Mouse (Mus musculus): ENCODE data around the gene Mrps23. TPM values are rescaled to one million over a fixed set of nuclear protein-coding genes. Genes with fewer than 3 reads are reported as not detected.
A peak's percentile ranks its signal among the peaks of the same experiment; 100 is the strongest.

The Mrps23 gene
- total and polyA plus RNA-seq, 2 experiments from 2014 or later, result 156 to 240 TPM

DNA sequence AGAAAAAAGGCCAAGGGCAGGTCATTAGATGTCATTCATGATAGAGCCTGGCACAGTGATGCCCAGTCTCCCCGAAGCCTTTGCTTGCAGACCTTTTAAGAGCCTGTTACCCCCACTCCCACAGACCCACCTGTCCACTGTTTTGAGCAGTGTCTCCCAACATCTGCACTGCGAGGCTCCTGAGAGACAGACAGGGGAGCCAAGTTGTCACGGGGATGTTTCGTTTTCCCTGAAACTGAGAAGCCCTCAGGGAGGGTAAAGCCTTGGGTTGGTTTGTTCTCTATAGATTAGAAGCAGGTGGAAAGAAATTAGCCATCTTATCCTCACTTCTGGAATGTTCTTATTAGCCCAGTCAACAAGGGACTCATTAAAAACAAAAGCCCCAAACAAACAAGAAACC is 30.6 kb downstream of the Mrps23 start:
- Histone ChIP-seq H3K4me3 (ENCODE audit: low read depth, low read length) (no peak overlapping the region), H3K36me3 (replicated peaks; ENCODE audit: control insufficient read depth, insufficient read depth, low read length) (no peaks in the 10 kb centered on the region)
- 60% methylated on average over 4 of the region's 4 CpGs for WGBS

DNA sequence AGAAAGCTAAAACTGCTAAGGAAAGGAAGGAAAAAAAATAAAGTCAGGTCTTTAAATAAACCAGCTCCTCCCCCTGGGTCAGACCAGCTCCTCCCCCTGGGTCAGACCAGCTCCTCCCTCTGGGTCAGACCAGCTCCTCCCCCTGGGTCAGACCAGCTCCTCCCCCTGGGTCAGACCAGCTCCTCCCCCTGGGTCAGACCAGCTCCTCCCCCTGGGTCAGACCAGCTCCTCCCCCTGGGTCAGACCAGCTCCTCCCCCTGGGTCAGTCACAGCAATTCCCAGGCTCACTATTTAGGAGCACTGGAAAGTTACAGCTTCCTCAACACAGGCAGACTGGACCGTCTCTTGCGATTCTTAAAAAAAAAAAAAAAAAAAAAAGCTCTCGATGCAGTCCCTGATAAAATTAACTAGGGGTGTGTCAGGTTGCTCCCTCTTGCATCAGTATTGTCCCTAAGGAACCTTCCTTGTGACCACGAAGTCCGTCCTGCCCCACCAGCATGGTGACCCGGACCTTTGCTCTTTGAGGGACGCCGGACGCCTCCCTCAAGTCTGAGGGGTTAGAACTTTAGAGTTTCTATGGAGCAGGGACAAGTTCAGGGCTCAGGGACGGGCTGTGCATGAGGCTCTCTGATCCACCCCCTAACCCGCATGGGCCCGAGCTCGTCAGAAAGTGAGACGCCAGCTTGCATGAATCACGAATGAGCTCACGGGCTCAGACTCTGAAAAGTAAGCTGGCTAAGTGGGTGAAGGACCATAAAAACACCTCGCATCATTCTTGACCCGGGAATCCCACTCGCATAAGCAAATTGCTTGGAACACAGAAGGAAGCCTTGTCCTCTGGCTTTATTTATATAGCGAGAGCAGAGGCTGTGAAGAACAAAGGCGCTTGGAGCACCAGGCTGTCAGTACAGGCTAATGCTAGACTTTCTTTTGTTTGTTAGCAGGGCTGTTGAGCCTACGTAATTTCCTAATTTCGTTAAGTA is 31.3 kb downstream of the Mrps23 start:
- DNase-seq (ENCODE audit: low spot score), result no peak
- Histone ChIP-seq H3K9me3 (replicated peaks; ENCODE audit: control insufficient read depth, low read length) (no peaks in the 10 kb centered on the region), H3K27me3 (ENCODE audit: control insufficient read depth, insufficient read depth, low read length) (no peaks in the 10 kb centered on the region), H3K4me2 (ENCODE audit: low read depth, low read length) (peak overlapping the region; percentile 38), H3K27ac (ENCODE audit: low read depth) (peak overlapping the region; percentile 43), H3K9ac (replicated peaks; ENCODE audit: low read depth, low read length) (no peak overlapping the region), H3K36me3 (replicated peaks; ENCODE audit: control insufficient read depth, insufficient read depth, low read length) (no peaks in the 10 kb centered on the region), H3K4me3 (ENCODE audit: low read depth, low read length) (no peak overlapping the region), H3K4me1 (ENCODE audit: control insufficient read depth, insufficient read depth) (0 out of 2 replicates have a peak, but pooled peaks cover 10% of the 10 kb centered on the region)
- WGBS, result 24% methylated on average over 23 of the region's 23 CpGs
- peak; percentile 63 for ATAC-seq (ENCODE audit: insufficient read depth, low read depth)
- TF ChIP-seq EP300 (IDR thresholded peaks at IDR 0.05; ENCODE audit: low read depth) (no peak), CTCF (IDR thresholded peaks at IDR 0.05; ENCODE audit: low read depth) (no peak)

More for the DNA sequence above, 30.6 kb downstream of the Mrps23 start:
- H3K27me3 ChIP-seq (ENCODE audit: control insufficient read depth, insufficient read depth, low read length), result no peaks in the 10 kb centered on the region
- no peak for ATAC-seq (ENCODE audit: insufficient read depth, low read depth)
- peak overlapping the region; percentile 52; the same call in 1 of the 2 replicates for H3K27ac ChIP-seq (ENCODE audit: low read depth)
- H3K4me2 ChIP-seq (ENCODE audit: low read depth, low read length), result no peak overlapping the region
- no peak for DNase-seq (ENCODE audit: low spot score)
- TF ChIP-seq CTCF (IDR thresholded peaks at IDR 0.05; ENCODE audit: low read depth) (no peak), EP300 (IDR thresholded peaks at IDR 0.05; ENCODE audit: low read depth) (no peak)
- no peak overlapping the region for H3K9ac ChIP-seq (replicated peaks; ENCODE audit: low read depth, low read length)
- 0 out of 2 replicates have a peak, but pooled peaks cover 10% of the 10 kb centered on the region for H3K4me1 ChIP-seq (ENCODE audit: control insufficient read depth, insufficient read depth)
- no peaks in the 10 kb centered on the region for H3K9me3 ChIP-seq (replicated peaks; ENCODE audit: control insufficient read depth, low read length)

DNA sequence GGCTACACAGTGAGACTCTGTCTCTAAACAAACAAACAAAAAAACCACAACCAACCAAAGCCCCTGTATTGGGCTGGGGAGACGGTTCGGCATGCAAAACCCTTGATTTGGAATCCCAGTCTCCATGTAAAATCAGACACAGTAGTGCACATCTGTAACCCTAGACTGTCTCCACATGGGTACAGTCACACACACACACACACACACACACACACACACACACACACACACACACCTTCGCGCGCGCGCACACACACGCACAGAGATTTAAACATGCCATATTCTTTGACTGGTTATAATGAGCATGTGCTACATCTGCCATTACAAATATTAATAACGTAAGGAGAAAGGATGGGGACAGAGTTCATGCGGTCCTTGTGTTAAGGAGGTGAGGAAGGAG is 36.1 kb downstream of the Mrps23 start:
- Histone ChIP-seq H3K9ac (replicated peaks; ENCODE audit: low read depth, low read length) (no peak overlapping the region), H3K27me3 (ENCODE audit: control insufficient read depth, insufficient read depth, low read length) (no peaks in the 10 kb centered on the region), H3K4me2 (ENCODE audit: low read depth, low read length) (no peak overlapping the region), H3K36me3 (replicated peaks; ENCODE audit: control insufficient read depth, insufficient read depth, low read length) (no peaks in the 10 kb centered on the region), H3K9me3 (replicated peaks; ENCODE audit: control insufficient read depth, low read length) (no peaks in the 10 kb centered on the region), H3K27ac (ENCODE audit: low read depth) (no peak overlapping the region), H3K4me1 (ENCODE audit: control insufficient read depth, insufficient read depth) (0 out of 2 replicates have a peak, but pooled peaks cover 7% of the 10 kb centered on the region), H3K4me3 (ENCODE audit: low read depth, low read length) (no peak overlapping the region)
- no peak for DNase-seq (ENCODE audit: low spot score)
- 95% methylated on average over 10 of the region's 10 CpGs for WGBS
- no peak for ATAC-seq (ENCODE audit: insufficient read depth, low read depth)
- TF ChIP-seq CTCF (IDR thresholded peaks at IDR 0.05; ENCODE audit: low read depth) (no peak), EP300 (IDR thresholded peaks at IDR 0.05; ENCODE audit: low read depth) (no peak)

DNA sequence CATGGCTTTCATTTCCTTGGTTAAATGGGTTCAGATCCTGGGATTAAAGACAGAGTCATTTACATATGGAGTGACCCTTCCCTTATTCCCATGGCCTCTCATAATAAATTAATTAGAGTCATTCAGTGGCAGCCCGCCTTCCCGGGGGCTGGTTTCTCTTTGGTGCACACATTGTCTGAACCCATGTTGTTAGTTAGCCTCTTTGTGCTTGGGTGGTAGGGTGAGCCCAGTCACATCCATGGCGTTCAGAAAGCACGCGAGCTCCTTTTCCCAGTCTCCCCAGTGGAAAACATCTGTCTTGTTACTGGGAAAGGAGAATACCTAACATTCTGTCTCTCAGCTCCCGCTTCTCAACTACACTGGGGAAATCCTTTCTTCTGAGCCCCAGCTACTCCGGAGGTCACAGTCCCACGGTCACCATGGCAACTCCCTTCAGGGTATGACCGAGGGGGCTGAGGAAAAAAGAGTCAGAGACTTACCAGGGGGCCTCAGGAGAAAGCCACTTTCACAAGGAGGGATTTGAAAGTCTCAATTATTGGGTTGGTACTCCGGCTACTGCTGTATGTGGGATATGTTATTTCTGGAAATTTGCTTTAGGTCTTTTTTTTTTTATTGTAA is 36.7 kb downstream of the Mrps23 start:
- no peak for DNase-seq (ENCODE audit: low spot score)

DNA sequence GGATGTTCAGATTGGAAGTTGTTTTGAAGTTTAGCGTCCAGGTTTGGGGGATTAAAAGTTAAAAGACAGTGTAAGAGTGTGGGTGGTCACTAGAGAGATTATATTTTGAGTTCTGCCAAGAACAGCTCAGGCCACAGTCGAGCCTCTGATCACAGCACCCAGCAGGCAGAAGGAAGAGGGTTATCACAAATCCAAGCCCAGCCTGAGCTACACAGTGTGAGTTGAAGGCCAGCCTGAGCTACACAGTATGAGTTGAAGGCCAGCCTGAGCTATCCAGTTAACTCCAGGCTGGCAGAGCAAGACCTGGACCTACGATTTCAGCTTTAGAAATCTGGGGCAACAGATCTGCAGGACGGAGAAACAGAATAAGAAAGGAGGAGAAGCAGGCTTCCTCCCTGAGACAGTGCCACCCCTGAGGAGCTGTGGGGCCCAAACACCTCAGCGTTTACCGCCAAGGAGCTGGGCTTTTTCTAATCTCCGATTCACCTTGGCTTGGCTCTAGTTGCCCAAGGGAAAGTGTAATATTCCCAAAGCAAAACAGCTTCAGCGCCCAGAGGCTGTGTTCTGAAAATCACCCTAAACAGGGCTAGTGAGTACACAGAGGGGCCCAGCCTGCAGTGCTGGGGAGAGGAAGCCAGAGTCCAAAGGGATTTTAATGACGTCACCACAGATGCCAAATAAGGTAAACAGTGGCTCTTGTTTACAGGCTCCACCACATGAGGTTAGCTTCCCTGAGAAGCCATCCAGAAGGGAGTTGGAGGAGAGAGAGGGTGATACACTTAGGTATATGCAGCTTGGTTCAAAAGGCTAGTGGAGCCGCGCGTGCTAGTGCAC is 37.5 kb downstream of the Mrps23 start:
- Histone ChIP-seq H3K9ac (replicated peaks; ENCODE audit: low read depth, low read length) (no peak overlapping the region), H3K36me3 (replicated peaks; ENCODE audit: control insufficient read depth, insufficient read depth, low read length) (no peaks in the 10 kb centered on the region), H3K27ac (ENCODE audit: low read depth) (no peak overlapping the region), H3K27me3 (ENCODE audit: control insufficient read depth, insufficient read depth, low read length) (no peaks in the 10 kb centered on the region), H3K4me3 (ENCODE audit: low read depth, low read length) (no peak overlapping the region), H3K4me2 (ENCODE audit: low read depth, low read length) (no peak overlapping the region), H3K4me1 (ENCODE audit: control insufficient read depth, insufficient read depth) (no peaks in the 10 kb centered on the region), H3K9me3 (replicated peaks; ENCODE audit: control insufficient read depth, low read length) (no peaks in the 10 kb centered on the region)
- WGBS, result 54% methylated on average over 12 of the region's 12 CpGs
- no peak for DNase-seq (ENCODE audit: low spot score)
- TF ChIP-seq CTCF (IDR thresholded peaks at IDR 0.05; ENCODE audit: low read depth), result no peak
- TF ChIP-seq EP300 (IDR thresholded peaks at IDR 0.05; ENCODE audit: low read depth), result no peak
- no peak for ATAC-seq (ENCODE audit: insufficient read depth, low read depth)

More for the DNA sequence above, 36.7 kb downstream of the Mrps23 start:
- ATAC-seq (ENCODE audit: insufficient read depth, low read depth), result no peak
- Histone ChIP-seq H3K36me3 (replicated peaks; ENCODE audit: control insufficient read depth, insufficient read depth, low read length) (no peaks in the 10 kb centered on the region), H3K27ac (ENCODE audit: low read depth) (no peak overlapping the region), H3K9me3 (replicated peaks; ENCODE audit: control insufficient read depth, low read length) (no peaks in the 10 kb centered on the region), H3K4me1 (ENCODE audit: control insufficient read depth, insufficient read depth) (0 out of 2 replicates have a peak, but pooled peaks cover 5% of the 10 kb centered on the region), H3K27me3 (ENCODE audit: control insufficient read depth, insufficient read depth, low read length) (no peaks in the 10 kb centered on the region), H3K9ac (replicated peaks; ENCODE audit: low read depth, low read length) (no peak overlapping the region), H3K4me3 (ENCODE audit: low read depth, low read length) (no peak overlapping the region), H3K4me2 (ENCODE audit: low read depth, low read length) (no peak overlapping the region)
- WGBS, result 53% methylated on average over 10 of the region's 10 CpGs
- TF ChIP-seq EP300 (IDR thresholded peaks at IDR 0.05; ENCODE audit: low read depth), result no peak
- no peak for TF ChIP-seq CTCF (IDR thresholded peaks at IDR 0.05; ENCODE audit: low read depth)

Data from heart, postnatal 0 days (tissue).